Comparison of ENCODE assay signal across 30 mouse cellular contexts in the genomic region with DNA sequence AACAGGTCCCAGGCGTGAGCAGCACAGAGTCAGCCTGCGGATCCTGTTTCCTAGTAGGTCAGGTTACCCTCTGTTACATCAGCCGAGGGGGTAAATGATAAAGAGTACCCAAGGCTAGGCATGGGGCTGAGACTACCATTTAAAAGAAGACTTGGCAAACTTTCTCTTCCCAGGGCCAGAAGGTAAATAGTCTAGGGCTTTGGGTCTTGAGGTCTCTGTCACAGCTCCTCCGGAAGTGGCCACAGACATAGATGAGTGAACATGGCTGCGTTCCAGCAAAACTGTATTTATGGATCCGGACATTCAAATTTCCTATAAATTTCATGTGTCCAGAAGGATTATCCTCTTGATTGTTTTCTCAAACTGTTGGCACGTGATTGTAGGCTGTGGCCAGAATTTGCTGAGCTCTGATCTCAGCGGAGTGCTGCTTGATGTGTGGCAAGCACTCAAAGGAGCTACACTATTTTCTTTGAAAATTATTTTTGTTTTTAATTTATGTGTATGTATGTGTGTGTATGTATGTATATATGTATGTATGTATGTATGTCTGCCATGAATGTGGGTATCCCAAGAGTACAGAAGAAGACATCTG. TPM values are rescaled to one million over a fixed set of nuclear protein-coding genes. Genes with fewer than 3 reads are reported as not detected.
"Had no signal": no experiment of that assay in that cellular context is flagged by ENCODE, and none has a peak within 500 bp of the region (broad histone marks: within the 10 kb centered on the region; RNA-seq: fewer than 3 reads in every experiment).

No protein-coding gene starts in this region.

- ATAC-seq: forebrain, embryonic 13.5 days; forebrain, embryonic 14.5 days; forebrain, embryonic 15.5 days; forebrain, embryonic 16.5 days; forebrain, postnatal 0 days had no signal

- H3K36me3 ChIP-seq: embryonic facial prominence, embryonic 10.5 days; embryonic facial prominence, embryonic 12.5 days; embryonic facial prominence, embryonic 13.5 days; embryonic facial prominence, embryonic 15.5 days; forebrain, embryonic 10.5 days; forebrain, embryonic 12.5 days; forebrain, embryonic 15.5 days had no signal

- H3K4me3 ChIP-seq: embryonic facial prominence, embryonic 10.5 days; embryonic facial prominence, embryonic 12.5 days; embryonic facial prominence, embryonic 13.5 days; embryonic facial prominence, embryonic 15.5 days; erythroblast, embryonic 14.5 days; forebrain, embryonic 10.5 days; forebrain, embryonic 12.5 days; forebrain, embryonic 13.5 days; forebrain, embryonic 15.5 days; gastrocnemius, adult 2 months had no signal

- H3K27ac ChIP-seq: embryonic facial prominence, embryonic 10.5 days; embryonic facial prominence, embryonic 12.5 days; embryonic facial prominence, embryonic 13.5 days; embryonic facial prominence, embryonic 15.5 days; forebrain, embryonic 10.5 days; forebrain, embryonic 12.5 days; forebrain, embryonic 13.5 days; forebrain, embryonic 15.5 days; gastrocnemius, adult 2 months had no signal

- H3K4me1 ChIP-seq: forebrain, embryonic 13.5 days; forebrain, embryonic 15.5 days had no signal

- DNase-seq: cerebellum, adult 18-20 months; cerebellum, adult 2 months; cerebellum, adult 8-10 months; cerebellum, adult 9-10 months; cerebellum, adult 9-11 months; cerebellum, postnatal 10 days; cerebellum, postnatal 14 days; cerebellum, postnatal 25 days; cerebellum, postnatal 36 days; embryo, embryonic 11 days; forebrain, postnatal 0 days; gastrocnemius, adult 2 months; gastrocnemius, postnatal 10 days; gastrocnemius, postnatal 14 days; gastrocnemius, postnatal 25 days; gastrocnemius, postnatal 36 days; heart, adult 11 months had no signal

- H3K27me3 ChIP-seq: forebrain, embryonic 15.5 days had no signal

- H3K9me3 ChIP-seq: embryonic facial prominence, embryonic 10.5 days; embryonic facial prominence, embryonic 12.5 days; embryonic facial prominence, embryonic 13.5 days; embryonic facial prominence, embryonic 15.5 days; forebrain, embryonic 10.5 days; forebrain, embryonic 12.5 days; forebrain, embryonic 13.5 days; forebrain, embryonic 15.5 days had no signal

- H3K9ac ChIP-seq: embryonic facial prominence, embryonic 12.5 days; embryonic facial prominence, embryonic 13.5 days; embryonic facial prominence, embryonic 15.5 days; forebrain, embryonic 12.5 days; forebrain, embryonic 13.5 days; forebrain, embryonic 15.5 days; forebrain, postnatal 0 days had no signal

- H3K4me2 ChIP-seq: embryonic facial prominence, embryonic 12.5 days; embryonic facial prominence, embryonic 13.5 days; embryonic facial prominence, embryonic 15.5 days; forebrain, embryonic 12.5 days; forebrain, embryonic 13.5 days; forebrain, embryonic 15.5 days had no signal

RNA-seq across cellular contexts. Expression of a gene that starts 20.0 kb away (rescaled TPM):
- total RNA-seq: common myeloid progenitor, adult 5-6 weeks; granulocyte monocyte progenitor cell, adult 5-6 weeks had no signal
- polyA plus RNA-seq: erythroblast, embryonic 14.5 days had no signal
